Mouse (Mus musculus) cerebellum, adult 11 months (tissue): ENCODE results near the gene Arhgap33.
"Not testable (repeated sequence)": the region's sequence is repeated elsewhere in the genome, so short reads cannot be mapped to it uniquely, and the experiment has no call there.

Experiments used
- DNase-seq: peaks from one replicate; pipeline ENCODE4 v3.0.0; 2022

The Arhgap33 gene

DNA sequence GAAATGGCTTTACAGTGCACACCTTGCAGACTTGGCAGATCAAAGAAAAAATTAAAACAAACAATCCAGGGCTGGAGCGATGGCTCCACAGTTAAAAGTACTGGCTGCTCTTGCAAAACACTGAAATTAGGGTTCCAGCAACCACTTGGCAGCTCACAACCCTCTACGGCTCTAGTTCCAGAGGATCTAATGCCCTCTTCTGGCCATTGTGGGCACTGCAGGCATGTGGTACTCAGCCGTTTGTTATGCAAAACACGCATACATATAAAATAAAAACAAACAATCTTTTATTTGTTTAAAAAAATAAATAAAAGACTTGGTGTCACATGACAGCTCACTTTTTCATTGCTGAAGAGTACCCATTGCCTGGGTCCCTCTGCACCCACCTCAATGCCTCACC, 42.1 kb downstream of the Arhgap33 start:
- DNase-seq: peak; percentile 75

DNA sequence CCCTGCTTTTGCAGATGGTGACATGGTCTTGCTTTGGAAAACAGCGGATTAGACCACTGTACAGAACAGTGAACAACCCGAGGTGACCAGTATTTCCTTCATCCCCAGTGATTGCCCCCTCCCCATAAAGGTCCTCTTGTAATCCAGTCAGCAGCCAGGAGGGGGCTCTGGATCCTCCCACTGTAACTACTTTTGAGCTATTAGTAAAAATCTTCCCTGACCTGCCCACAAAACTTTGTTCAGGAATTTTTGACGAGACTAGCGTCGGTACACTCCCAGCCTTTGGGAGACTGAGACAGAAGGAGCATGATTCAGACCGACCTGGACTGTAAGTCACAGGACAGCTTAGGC, 43.9 kb downstream of the Arhgap33 start:
- no peak for DNase-seq

DNA sequence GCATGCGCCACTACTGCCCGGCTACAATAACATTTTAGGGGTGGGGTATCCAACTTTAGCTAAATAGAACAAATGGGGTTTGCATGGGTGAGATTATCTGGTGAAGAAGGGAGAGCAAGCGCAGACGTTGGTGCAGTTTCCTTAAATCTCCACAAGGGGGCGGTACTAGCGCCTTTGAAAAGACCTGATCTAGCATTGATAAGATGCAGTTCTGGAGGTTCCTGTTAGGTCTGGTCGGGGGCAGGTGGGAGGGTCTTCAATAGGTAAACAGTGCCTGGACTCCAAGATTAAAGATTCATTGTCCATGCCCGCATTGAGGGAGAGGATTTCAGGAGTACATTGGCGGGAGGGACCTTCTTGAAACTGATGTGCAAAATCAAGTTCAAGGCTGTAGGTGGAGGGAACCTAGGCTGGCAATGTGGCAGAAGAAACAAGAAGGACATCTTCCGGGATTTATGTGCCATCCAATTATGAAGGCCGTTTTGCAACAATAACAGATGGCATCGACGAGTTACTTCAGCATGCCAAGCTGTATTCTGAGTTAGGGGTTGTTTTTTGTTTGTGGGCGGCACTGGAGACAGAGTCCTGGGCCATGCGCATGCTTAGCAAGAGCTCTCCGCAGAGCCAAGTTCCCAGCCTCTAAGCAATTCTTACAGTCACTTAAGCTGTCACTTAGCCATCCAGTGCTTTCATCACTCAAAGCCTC, 44.5 kb downstream of the Arhgap33 start:
- DNase-seq: peak; percentile 35

DNA sequence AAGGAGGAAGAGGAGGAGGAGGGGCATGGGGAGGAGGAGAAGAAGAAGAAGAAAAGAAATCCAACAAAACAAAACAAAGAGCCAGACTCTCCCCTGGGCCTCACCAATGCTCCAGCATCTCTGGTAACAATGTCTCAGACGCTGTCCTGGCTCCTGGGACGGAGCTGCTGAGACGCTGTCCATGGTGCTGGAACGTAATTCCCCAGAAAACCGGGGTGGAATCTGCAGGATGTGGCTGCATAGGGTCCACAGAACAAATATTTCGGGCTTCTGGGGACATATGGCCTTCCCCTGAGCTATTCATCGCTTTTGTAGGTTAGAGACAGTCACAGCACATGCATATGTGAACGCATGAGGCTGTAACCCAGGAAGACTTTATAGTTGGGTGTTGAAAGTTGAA, 50.6 kb downstream of the Arhgap33 start:
- no peak for DNase-seq

DNA sequence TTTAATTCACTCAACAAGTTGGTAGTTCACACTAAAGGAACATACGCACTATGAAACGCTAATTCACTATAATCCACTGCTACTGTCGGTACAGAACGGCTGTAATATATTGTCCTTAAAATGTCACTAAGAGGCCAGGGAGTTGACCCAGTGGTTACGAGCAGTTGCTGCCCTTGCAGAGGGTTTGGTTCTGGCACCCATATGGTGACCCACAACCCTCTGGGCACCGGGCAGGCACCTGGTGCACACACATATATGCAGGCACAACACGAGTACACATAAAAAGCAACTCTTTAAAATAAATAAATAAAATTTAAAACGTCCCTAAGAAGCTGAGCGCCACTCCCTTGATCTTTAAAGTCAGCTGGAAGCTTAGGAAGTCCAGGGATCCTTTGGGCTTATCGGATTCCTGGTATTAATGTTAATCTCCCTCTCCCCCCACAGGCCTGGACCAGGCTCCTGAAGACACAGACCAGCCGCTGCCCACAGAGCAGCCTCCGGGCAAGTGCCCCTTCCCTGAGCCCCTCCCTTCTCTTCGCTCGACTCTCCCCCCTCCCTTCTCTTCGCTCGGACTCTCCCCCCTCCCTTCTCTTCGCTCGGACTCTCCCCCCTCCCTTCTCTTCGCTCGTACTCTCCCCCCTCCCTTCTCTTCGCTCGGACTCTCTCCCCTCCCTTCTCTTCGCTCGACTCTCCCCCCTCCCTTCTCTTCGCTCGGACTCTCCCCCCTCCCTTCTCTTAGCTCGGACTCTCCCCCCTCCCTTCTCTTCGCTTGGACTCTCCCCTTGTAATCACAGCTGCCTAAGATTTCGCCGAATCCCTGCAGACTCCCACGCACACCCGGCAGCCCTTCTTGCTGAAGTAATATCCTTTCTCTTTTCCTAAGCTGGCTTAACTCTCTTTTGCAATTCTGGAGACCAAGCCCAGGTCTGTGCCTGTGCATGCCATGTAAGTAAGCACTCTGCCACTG, 57.2 kb downstream of the Arhgap33 start:
- no peak for DNase-seq

DNA sequence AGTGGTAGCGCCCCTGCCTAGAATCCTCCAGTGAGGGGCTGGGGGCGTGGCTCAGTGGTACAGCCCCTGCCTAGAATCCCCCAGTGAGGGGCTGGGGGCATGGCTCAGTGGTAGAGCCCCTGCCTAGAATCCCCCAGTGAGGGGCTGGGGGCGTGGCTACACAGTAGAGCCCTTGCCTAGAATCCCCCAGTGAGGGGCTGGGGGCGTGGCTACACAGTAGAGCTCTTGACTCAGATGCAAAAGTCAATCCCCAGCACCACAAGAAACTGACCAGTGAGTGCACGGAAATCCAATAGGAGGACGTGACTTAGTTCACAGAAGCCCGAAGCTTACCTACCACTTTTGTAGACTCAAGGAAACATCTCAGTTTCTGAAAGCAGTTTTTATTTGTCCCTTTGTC, 58.7 kb downstream of the Arhgap33 start:
- not testable (repeated sequence) for DNase-seq

DNA sequence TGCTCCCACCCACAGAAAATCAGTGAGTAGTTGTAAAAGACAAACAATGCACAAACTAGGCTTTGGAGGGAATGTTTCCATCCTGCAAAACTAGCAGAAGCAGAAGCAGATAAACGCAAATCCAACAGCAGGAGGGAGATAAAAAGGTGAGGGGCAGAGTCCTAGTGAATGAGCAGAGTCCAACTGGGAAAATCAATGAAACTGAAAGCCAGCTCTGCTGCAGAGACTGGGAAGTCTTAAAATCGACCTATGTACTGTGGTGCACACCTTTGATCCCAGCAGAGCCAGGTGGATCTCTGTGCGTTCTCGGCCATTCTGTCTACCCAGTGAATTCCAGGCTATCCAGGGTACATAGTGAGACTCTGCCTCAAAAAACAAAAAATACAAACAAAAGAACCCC, 59.9 kb downstream of the Arhgap33 start:
- DNase-seq: no peak

DNA sequence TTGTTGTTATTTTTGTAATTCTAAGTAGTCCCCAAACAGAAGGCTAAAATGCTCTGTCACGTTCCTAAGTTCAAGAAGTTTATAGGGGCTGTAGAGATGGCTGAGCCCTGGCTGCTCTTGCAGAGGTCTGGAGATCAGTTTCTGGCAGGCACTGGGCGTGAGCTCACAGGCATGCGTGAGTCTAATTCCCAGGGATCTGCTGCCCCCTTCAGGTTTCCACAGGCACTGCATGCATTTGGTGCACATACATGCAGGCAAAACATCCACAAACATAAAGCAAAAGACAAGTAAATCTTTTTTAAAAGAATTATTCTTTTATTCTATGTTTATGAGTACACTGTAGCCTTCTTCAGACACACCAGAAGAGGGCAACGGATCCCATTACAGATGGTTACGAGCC, 62.4 kb downstream of the Arhgap33 start:
- no peak for DNase-seq
